Mouse (Mus musculus): Measurements from ENCODE around the gene Clcnkb.

The Clcnkb gene

GRCm38 (mm10) chr4:141404518-141405313 lies 11.1 kb downstream of the Clcnkb start:
- peak; percentile 55 for DNase-seq (ENCODE audit: low spot score)

DNA sequence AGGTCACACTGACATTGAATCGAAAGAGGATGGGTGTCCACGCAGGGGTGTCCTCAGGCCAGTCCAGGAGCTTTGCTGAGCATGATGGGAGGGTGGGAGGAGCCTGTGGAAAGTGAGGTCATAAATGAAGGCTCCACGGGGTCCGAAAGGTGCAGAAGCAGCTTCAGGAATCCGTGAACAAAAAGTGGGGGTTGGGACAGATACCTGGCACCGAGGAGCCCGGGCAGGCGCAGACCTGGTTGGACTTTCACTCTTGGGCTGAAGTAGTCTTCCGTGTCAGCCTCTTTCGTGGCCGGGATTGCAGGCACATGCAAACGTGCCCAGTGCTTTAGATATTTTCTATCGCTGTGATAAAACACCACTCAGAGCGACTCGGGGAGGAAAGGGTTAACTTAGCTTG lies 15.6 kb downstream of the Clcnkb start:
- no peak for DNase-seq (ENCODE audit: low spot score)

- no peak for DNase-seq (ENCODE audit: low spot score)
Measured at GRCm38 (mm10) chr4:141398545-141398944, 17.3 kb downstream of the Clcnkb start, which contains the start of gene Clcnka. TSS of gene Clcnka (minus strand) at chr4:141398724.

DNA sequence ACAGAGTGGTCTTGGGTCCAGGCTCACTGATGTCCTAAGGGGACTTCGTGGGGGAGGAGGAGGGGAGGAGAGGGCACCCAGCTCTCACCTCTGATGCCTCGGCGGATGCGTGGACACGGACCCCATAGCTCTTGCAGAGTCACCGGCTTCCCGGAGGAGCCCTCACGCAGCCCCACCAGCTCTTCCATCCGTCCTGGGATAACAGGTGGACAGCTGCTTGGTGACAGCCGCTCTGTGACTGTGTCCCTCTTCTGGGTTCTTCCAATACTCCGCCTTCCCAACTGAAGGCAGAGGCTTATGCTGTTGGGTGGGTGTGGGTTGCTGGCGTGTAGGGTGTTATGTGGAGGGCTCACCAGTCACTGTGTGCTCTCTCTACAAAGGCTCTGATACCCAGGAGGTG lies 18.0 kb downstream of the Clcnkb start:
- DNase-seq (ENCODE audit: low spot score): no peak

GRCm38 (mm10) chr4:141394751-141395150 lies 21.1 kb downstream of the Clcnkb start:
- DNase-seq (ENCODE audit: low spot score): no peak

- no peak for DNase-seq (ENCODE audit: low spot score)
Measured at GRCm38 (mm10) chr4:141391293-141391692, 24.5 kb downstream of the Clcnkb start.

- DNase-seq (ENCODE audit: low spot score): no peak
Measured at GRCm38 (mm10) chr4:141389366-141390150, 26.3 kb downstream of the Clcnkb start.

GRCm38 (mm10) chr4:141387933-141388332 lies 27.9 kb downstream of the Clcnkb start:
- no peak for DNase-seq (ENCODE audit: low spot score)

- no peak for DNase-seq (ENCODE audit: low spot score)
Measured at GRCm38 (mm10) chr4:141387093-141387784, 28.6 kb downstream of the Clcnkb start.

DNA sequence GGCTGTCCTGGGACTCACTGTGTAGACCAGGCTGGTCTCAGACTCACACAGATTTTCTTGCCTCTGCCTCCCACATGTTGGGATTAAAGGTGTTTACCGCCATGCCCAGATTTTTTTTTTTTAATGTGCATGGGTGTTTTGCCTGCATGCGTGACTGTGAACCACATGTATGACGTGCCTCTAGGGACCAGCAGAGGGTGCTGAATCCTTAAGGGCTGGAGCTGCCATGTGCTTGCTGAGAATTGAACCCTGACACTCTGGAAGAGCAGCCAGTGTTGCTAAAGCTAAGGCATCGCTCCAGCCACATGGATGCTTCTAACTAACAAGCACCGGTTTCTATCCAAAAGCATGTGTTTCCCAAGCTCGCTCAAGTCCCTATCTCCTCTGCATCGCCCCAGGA lies 29.7 kb downstream of the Clcnkb start:
- no peak for DNase-seq (ENCODE audit: low spot score)

GRCm38 (mm10) chr4:141385275-141385674 lies 30.5 kb downstream of the Clcnkb start:
- DNase-seq (ENCODE audit: low spot score): no peak

DNA sequence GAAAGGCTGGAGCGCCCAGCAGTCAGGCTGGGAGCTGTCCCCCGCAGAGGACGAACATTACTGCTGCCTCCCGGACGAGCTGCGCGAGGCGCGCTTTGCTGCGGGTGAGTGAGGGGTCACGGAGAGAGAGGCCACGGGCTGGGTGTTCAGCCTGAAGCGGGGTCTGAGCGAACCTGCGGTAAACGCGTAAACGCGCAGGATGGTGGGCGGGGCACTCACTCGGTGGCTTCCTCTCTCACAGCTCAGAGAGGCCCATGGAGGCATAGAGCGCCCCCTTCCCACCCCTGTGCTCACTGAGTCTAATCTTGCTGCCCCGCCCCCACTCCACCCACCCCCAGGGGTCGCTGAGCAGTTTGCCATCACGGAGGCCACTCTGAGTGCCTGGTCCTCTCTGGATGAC lies 33.4 kb downstream of the Clcnkb start:
- DNase-seq (ENCODE audit: low spot score): no peak

GRCm38 (mm10) chr4:141379674-141380073 lies 36.1 kb downstream of the Clcnkb start:
- DNase-seq (ENCODE audit: low spot score): no peak

DNA sequence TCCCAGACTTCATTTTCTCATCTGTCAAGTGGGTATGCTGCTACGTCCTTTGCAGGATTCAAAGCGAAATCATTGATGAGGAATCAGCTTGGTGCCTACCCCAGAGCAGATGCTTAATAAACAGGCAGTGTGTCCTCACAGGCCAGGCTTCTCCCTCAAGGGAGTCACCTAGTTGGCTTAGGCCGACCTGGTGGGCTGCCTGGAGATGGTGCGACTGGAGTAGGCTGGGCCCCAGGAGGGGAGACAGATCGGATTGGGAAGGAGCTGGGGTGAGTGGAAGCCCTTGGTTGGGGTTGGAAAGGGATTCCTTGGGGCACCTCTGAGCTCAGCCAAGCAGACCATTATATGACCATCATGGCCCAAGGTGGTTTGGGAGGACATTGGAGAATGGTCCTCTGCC lies 43.4 kb downstream of the Clcnkb start:
- DNase-seq (ENCODE audit: low spot score): no peak

GRCm38 (mm10) chr4:141367997-141368791 lies 47.6 kb downstream of the Clcnkb start, which contains the start of gene Fam131c:
TSS of gene Fam131c (plus strand) at chr4:141368220.
- no peak for DNase-seq (ENCODE audit: low spot score)

- no peak for DNase-seq (ENCODE audit: low spot score)
Measured at GRCm38 (mm10) chr4:141365876-141366275, 49.9 kb downstream of the Clcnkb start.

DNA sequence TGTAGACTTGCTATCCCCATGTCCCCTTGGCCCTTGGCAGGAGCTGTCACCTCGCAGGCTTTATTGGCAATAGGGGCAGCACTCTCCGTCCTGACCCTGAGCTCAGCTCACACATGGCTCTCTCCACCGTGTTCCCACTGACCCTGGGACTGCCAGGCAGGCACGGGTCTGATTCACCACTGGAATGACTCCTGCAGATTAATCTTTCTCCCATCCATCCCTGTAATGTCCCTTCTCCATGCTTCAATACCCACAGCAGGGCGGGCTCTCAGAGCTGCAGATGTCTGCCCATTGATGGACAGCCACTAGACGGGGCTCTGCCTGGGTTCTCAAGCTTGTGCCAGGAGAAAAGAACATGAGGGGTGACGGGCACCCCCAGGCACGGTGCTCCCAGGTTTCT lies 50.7 kb downstream of the Clcnkb start:
- DNase-seq (ENCODE audit: low spot score): no peak

GRCm38 (mm10) chr4:141362937-141363548 lies 52.8 kb downstream of the Clcnkb start:
- DNase-seq (ENCODE audit: low spot score): no peak

GRCm38 (mm10) chr4:141360846-141361245 lies 55.0 kb downstream of the Clcnkb start:
- no peak for DNase-seq (ENCODE audit: low spot score)

DNA sequence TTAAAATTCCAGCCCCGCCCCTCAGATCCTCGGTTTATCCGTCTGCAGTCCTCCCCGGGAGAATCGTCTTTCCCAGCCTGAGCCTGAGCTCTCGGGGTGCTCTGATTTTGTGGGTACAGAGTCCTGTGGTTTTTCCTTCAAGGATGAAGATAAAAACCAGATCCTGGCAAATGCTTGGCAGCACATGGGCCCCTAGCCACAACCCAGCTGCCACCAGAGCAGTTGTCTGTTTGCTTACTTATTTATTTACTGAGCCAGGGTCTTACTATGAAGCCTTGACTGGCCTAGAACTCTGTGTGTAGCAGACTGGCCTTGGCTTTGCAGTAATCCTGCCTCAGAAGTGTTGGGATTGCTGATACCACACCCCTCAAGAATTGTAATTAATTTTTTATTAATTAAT lies 56.6 kb downstream of the Clcnkb start:
- no peak for DNase-seq (ENCODE audit: low spot score)

- DNase-seq (ENCODE audit: low spot score): no peak
Measured at GRCm38 (mm10) chr4:141357811-141358210, 58.0 kb downstream of the Clcnkb start.
